Mouse (Mus musculus): Measurements from ENCODE around the gene Ano10. TPM values are rescaled to one million over a fixed set of nuclear protein-coding genes. Genes with fewer than 3 reads are reported as not detected.

The Ano10 gene
- polyA plus RNA-seq, 1 experiment: 62.4 TPM

DNA sequence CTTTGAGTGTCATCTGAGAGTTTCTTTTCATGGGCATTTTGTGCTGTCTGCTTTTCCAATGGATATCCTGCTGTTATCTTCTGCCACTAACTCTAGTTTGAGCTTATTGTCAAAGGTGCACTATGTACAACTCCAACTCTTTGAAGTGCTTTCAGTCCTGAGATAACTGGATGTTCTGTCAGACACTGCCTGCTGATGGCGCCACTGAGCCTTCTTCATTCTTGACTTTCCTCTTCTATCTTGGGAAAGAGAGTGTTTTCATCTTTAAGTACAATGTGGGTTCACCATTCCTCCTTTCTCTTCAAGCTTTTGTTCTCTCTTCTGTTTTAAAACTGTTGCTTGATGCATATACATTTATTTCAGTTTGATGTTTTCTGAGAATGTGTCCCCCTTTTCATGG, 42.1 kb downstream of the Ano10 start:
- Histone ChIP-seq H3K27ac (ENCODE audit: control insufficient read depth, insufficient read depth, low read depth, low read length, poor library complexity) (no peak overlapping the region), H3K4me1 (ENCODE audit: control insufficient read depth, insufficient read depth, low read length) (no peaks in the 10 kb centered on the region; the same call in 1 of the 2 replicates), H3K4me3 (replicated peaks; ENCODE audit: control insufficient read depth, low read depth, low read length) (no peak overlapping the region)
- 74% methylated on average over 1 of the region's 1 CpGs for WGBS
- TF ChIP-seq POLR2A (IDR thresholded peaks at IDR 0.05; ENCODE audit: borderline replicate concordance, control insufficient read depth, low read depth, low read length): no peak
- no peak for TF ChIP-seq CTCF (IDR thresholded peaks at IDR 0.05; ENCODE audit: control insufficient read depth, insufficient read depth, low read length)

DNA sequence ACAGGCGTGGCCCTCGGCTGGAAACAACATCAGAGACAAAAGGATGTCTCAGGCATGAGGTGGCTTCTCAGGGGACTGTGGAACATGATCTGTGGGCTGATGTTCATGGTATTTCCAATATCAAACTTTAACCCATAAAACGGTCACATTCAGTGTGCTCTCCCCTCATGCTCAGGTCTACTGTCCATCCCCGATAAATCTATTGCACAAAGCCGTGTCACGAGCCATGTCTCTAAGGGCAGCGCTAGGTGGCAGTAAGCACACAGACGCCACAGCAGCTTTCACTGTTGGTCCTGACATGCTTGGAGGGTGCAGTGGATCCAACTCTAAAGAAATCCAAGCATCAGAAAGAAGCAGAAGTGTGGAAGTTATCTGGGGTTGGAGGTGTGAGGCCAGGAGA, 46.1 kb downstream of the Ano10 start:
- Histone ChIP-seq H3K4me3 (replicated peaks; ENCODE audit: control insufficient read depth, low read depth, low read length) (no peak overlapping the region), H3K27ac (ENCODE audit: control insufficient read depth, insufficient read depth, low read depth, low read length, poor library complexity) (no peak overlapping the region), H3K4me1 (ENCODE audit: control insufficient read depth, insufficient read depth, low read length) (no peaks in the 10 kb centered on the region; the same call in 1 of the 2 replicates)
- TF ChIP-seq POLR2A (IDR thresholded peaks at IDR 0.05; ENCODE audit: borderline replicate concordance, control insufficient read depth, low read depth, low read length) (no peak), CTCF (IDR thresholded peaks at IDR 0.05; ENCODE audit: control insufficient read depth, insufficient read depth, low read length) (peak; percentile 70)
- WGBS: 43% methylated on average over 8 of the region's 8 CpGs

DNA sequence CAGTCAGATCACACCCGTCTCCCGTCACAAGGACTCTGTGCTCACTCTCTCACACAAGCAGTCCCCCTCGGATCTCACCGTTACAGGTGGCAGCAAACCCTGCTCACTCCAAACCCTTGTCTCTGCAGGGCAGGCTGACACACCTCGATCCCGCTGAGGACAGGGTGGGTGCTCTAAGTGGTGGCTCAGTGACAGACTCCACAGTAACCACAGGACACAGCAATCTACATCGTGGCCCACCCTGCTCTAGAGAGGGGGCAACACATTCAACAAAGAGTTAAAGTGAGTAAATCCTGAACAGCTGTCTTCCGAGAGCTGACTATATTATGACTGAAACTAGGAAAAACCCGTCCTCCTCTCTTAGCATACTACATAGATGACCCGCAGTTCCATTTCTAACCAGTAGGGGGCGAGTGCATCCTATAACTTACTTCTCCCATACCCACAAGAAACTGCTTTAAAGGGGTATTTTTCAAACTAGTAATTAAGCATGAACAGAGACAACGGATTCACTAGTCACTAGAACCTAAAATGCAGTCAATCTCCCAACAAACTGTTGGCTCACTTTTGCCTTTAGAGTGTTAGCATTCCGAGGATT, 46.7 kb downstream of the Ano10 start:
- H3K4me1 ChIP-seq (ENCODE audit: control insufficient read depth, insufficient read depth, low read length): no peaks in the 10 kb centered on the region; the same call in 1 of the 2 replicates
- TF ChIP-seq POLR2A (IDR thresholded peaks at IDR 0.05; ENCODE audit: borderline replicate concordance, control insufficient read depth, low read depth, low read length) (no peak), CTCF (IDR thresholded peaks at IDR 0.05; ENCODE audit: control insufficient read depth, insufficient read depth, low read length) (peak; percentile 33)
- no peak overlapping the region for H3K27ac ChIP-seq (ENCODE audit: control insufficient read depth, insufficient read depth, low read depth, low read length, poor library complexity)
- no peak overlapping the region for H3K4me3 ChIP-seq (replicated peaks; ENCODE audit: control insufficient read depth, low read depth, low read length)
- WGBS: 46% methylated on average over 13 of the region's 13 CpGs

DNA sequence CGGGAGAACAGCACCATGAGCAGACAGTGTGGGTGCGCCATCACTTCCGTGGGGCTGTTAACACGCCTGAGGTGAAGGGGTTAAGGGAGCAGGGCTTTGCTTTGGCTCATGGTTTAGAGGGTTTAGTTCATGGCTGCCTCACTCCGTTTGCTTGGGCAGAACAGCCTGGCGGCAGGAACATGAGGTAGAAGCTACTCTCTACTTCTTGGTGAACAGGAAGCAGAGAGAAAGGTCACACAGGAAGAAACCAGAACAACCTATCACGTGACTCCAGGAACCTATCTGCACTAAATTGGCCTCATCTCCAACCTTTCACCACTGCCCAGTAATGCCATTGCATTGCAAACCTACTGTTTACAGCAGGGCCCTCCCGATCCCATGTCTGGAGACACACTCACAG, 48.3 kb downstream of the Ano10 start:
- H3K27ac ChIP-seq (ENCODE audit: control insufficient read depth, insufficient read depth, low read depth, low read length, poor library complexity): no peak overlapping the region
- no peak overlapping the region for H3K4me3 ChIP-seq (replicated peaks; ENCODE audit: control insufficient read depth, low read depth, low read length)
- 78% methylated on average over 8 of the region's 8 CpGs for WGBS
- TF ChIP-seq POLR2A (IDR thresholded peaks at IDR 0.05; ENCODE audit: borderline replicate concordance, control insufficient read depth, low read depth, low read length): no peak
- TF ChIP-seq CTCF (IDR thresholded peaks at IDR 0.05; ENCODE audit: control insufficient read depth, insufficient read depth, low read length): no peak
- no peaks in the 10 kb centered on the region; the same call in 1 of the 2 replicates for H3K4me1 ChIP-seq (ENCODE audit: control insufficient read depth, insufficient read depth, low read length)

DNA sequence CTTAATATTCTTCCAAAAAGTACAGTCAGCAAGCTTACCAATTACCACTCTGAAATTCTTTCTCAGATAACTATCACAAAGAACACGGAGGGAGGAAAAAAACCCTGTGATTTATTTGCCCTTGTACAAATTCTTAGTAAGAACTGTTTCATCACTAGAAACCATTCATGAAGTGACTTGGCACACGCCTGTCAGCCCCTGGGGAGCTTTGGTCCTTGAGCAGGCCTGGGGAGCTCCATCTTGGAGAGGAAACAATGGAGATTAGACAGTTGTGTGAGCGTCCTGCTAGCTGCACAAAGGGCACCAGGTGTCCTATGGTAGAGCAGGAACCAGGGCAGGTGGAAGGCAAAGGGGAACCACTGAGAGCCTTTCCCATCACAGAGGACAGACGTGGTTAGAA, 48.8 kb downstream of the Ano10 start:
- 80% methylated on average over 4 of the region's 4 CpGs for WGBS
- TF ChIP-seq CTCF (IDR thresholded peaks at IDR 0.05; ENCODE audit: control insufficient read depth, insufficient read depth, low read length) (no peak), POLR2A (IDR thresholded peaks at IDR 0.05; ENCODE audit: borderline replicate concordance, control insufficient read depth, low read depth, low read length) (no peak)

DNA sequence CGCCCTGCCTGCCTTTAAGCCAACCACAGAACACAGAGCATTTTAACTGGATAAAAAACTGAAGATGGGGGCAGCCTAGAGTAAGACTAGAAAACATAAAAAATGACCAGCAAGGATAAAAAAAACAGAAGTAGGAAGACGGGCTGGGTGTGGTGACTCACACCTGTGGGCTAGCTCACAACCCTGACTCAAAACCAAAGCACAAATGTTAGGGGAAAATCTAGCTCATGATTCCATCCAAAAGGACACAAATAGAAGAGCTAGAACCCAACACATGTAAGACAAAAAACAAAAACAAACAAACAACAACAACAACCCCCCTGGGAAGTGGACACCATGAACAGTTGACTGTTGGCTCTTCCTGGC, 49.4 kb downstream of the Ano10 start:
- WGBS: 24% methylated on average over 2 of the region's 2 CpGs
- no peak for TF ChIP-seq CTCF (IDR thresholded peaks at IDR 0.05; ENCODE audit: control insufficient read depth, insufficient read depth, low read length)
- no peak for TF ChIP-seq POLR2A (IDR thresholded peaks at IDR 0.05; ENCODE audit: borderline replicate concordance, control insufficient read depth, low read depth, low read length)
- H3K27ac ChIP-seq (ENCODE audit: control insufficient read depth, insufficient read depth, low read depth, low read length, poor library complexity): no peak overlapping the region

More for the DNA sequence above, 48.8 kb downstream of the Ano10 start:
- Histone ChIP-seq H3K4me3 (replicated peaks; ENCODE audit: control insufficient read depth, low read depth, low read length) (no peak overlapping the region), H3K27ac (ENCODE audit: control insufficient read depth, insufficient read depth, low read depth, low read length, poor library complexity) (no peak overlapping the region), H3K4me1 (ENCODE audit: control insufficient read depth, insufficient read depth, low read length) (no peaks in the 10 kb centered on the region; the same call in 1 of the 2 replicates)

DNA sequence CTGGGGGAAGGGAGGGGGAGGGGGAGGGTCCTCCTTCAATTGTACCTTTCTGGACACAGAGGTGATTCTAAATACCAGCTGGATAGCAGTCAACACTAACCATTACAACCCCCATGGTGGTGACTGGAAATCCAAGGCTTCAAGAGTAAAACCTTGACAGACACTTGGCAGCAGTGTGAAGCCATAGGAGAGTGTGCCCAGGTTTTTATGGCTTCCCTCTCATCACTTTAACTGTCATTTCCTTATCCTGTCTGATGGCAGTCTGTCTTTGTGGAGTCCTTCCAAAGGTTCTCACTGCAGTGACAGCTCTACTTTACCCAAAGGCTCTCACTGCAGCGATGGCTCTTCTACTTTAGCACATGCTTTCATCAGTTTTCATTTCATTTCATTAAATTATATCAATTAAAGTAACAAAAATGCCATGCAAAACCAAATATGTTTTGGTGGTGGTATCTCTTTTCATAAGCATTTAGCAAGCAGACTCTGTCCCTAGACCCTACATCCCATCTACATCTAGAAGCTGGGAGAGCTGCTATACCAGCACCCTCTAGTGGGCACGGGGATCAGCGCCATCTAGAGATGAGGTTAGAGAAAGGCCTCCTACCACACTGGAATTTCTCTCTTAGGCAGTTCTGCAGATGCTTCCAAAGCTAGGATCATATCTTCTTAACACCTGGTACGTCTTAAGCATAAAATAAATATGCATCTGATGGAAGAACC, 50.0 kb downstream of the Ano10 start:
- Histone ChIP-seq H3K4me1 (ENCODE audit: control insufficient read depth, insufficient read depth, low read length) (no peaks in the 10 kb centered on the region; the same call in 1 of the 2 replicates), H3K27ac (ENCODE audit: control insufficient read depth, insufficient read depth, low read depth, low read length, poor library complexity) (no peak overlapping the region), H3K4me3 (replicated peaks; ENCODE audit: control insufficient read depth, low read depth, low read length) (no peak overlapping the region)
- WGBS: 40% methylated on average over 4 of the region's 4 CpGs
- no peak for TF ChIP-seq POLR2A (IDR thresholded peaks at IDR 0.05; ENCODE audit: borderline replicate concordance, control insufficient read depth, low read depth, low read length)
- TF ChIP-seq CTCF (IDR thresholded peaks at IDR 0.05; ENCODE audit: control insufficient read depth, insufficient read depth, low read length): peak; percentile 72

More for the DNA sequence above, 49.4 kb downstream of the Ano10 start:
- Histone ChIP-seq H3K4me1 (ENCODE audit: control insufficient read depth, insufficient read depth, low read length) (no peaks in the 10 kb centered on the region; the same call in 1 of the 2 replicates), H3K4me3 (replicated peaks; ENCODE audit: control insufficient read depth, low read depth, low read length) (no peak overlapping the region)

DNA sequence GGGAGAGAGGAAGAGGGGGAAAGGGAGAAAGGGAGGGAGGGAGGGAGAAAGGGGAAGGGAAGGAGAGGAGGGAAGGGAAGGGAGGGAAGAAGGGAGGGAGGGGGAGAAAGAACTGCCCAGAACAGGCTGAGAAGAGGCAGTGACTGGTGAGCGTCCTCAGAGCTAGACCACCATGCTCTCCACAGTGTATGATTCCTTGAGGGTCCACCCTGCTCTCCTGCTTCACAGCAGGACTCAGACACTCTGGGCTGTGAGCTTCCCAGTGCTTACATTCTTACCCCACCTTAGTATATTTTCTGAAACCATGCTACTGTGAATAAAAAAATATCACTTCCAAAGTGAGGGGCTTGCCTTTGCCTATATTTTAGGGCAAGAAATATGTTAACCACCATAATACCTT, 50.9 kb downstream of the Ano10 start:
- Histone ChIP-seq H3K4me1 (ENCODE audit: control insufficient read depth, insufficient read depth, low read length) (no peaks in the 10 kb centered on the region; the same call in 1 of the 2 replicates), H3K4me3 (replicated peaks; ENCODE audit: control insufficient read depth, low read depth, low read length) (no peak overlapping the region), H3K27ac (ENCODE audit: control insufficient read depth, insufficient read depth, low read depth, low read length, poor library complexity) (no peak overlapping the region)
- WGBS: 48% methylated on average over 1 of the region's 1 CpGs
- TF ChIP-seq CTCF (IDR thresholded peaks at IDR 0.05; ENCODE audit: control insufficient read depth, insufficient read depth, low read length) (no peak), POLR2A (IDR thresholded peaks at IDR 0.05; ENCODE audit: borderline replicate concordance, control insufficient read depth, low read depth, low read length) (no peak)

Data from bone marrow, adult 2 months (tissue).